Mouse (Mus musculus) CH12.LX (cell line): Measurements from ENCODE around the gene Marc2. TPM values are rescaled to one million over a fixed set of nuclear protein-coding genes. Genes with fewer than 3 reads are reported as not detected.
A peak's percentile ranks its signal among the peaks of the same experiment; 100 is the strongest.

ENCODE experiments used
- DNase-seq: peaks from one replicate; pipeline ENCODE4 v3.0.0-alpha.2; 2013; ENCODE audit errors: extremely low read depth
- H3K27ac ChIP-seq: 2 replicates; pipeline ENCODE4 v1.5.1; 2012; ENCODE audit warnings: low read depth, mild to moderate bottlenecking, control low read depth, moderate library complexity; ENCODE audit not compliant: insufficient read depth
- H3K27me3 ChIP-seq: replicated peaks from 2 replicates; pipeline ENCODE3; 2012; ENCODE audit warnings: inconsistent platforms
- H3K36me3 ChIP-seq, 2 experiments: replicated peaks in 1 of 2; 2 replicates each; pipeline versions ENCODE3 to v1.6.1; 2012; ENCODE audit warnings: inconsistent platforms in 1 of 2, low read length in 1 of 2, mild to moderate bottlenecking in 1 of 2, mixed read lengths in 1 of 2, moderate library complexity in 1 of 2; ENCODE audit not compliant: control insufficient read depth in 1 of 2, insufficient read depth in 1 of 2
- H3K4me1 ChIP-seq, 2 experiments: 2 replicates each; pipeline ENCODE4 v1.6.1; 2012; ENCODE audit warnings: inconsistent platforms in 1 of 2, moderate library complexity in 1 of 2; ENCODE audit not compliant: insufficient read depth in 2 of 2, control insufficient read depth in 1 of 2
- H3K4me2 ChIP-seq: 2 replicates; pipeline ENCODE4 v1.6.1; 2012; ENCODE audit warnings: low read depth, mild to moderate bottlenecking, control low read depth; ENCODE audit not compliant: poor library complexity, insufficient read depth, severe bottlenecking
- H3K4me3 ChIP-seq, 3 experiments: fragments of 150-350 bp in 1 of 3; sonication (generic) in 1 of 3; replicated peaks in 1 of 3; 2 replicates each; pipeline versions ENCODE3 to v1.5.1; 2011 to 2012; ENCODE audit warnings: low read depth in 2 of 3, low read length in 2 of 3, mild to moderate bottlenecking in 2 of 3, moderate library complexity in 2 of 3, control low read depth in 1 of 3, improper control_type of control experiment in 1 of 3, inconsistent platforms in 1 of 3, mixed read lengths in 1 of 3; ENCODE audit not compliant: poor library complexity in 1 of 3
- H3K79me2 ChIP-seq: replicated peaks from 2 replicates; pipeline ENCODE4 v1.6.1; 2012; ENCODE audit warnings: mild to moderate bottlenecking, moderate library complexity; ENCODE audit not compliant: control insufficient read depth, poor library complexity, insufficient read depth, severe bottlenecking; ENCODE audit errors: extremely low read depth
- H3K9ac ChIP-seq: 2 replicates; pipeline ENCODE4 v1.6.1; 2012; ENCODE audit warnings: low read depth, mild to moderate bottlenecking, control low read depth, moderate library complexity; ENCODE audit not compliant: insufficient read depth
- H3K9me3 ChIP-seq: replicated peaks from 2 replicates; pipeline ENCODE3; 2012; ENCODE audit warnings: low read length, inconsistent platforms, mixed read lengths
- BHLHE40 ChIP-seq: IDR thresholded peaks from 2 replicates; pipeline ENCODE4 v1.6.1; 2011; ENCODE audit warnings: mild to moderate bottlenecking, low read depth, low read length, improper control_type of control experiment
- CHD1 ChIP-seq: IDR thresholded peaks from 2 replicates; pipeline ENCODE4 v1.6.1; 2012; ENCODE audit warnings: low read depth, low read length, improper control_type of control experiment, inconsistent platforms
- CHD2 ChIP-seq: IDR thresholded peaks from 2 replicates; pipeline ENCODE4 v1.6.1; 2011; ENCODE audit warnings: low read length, improper control_type of control experiment
- CTCF ChIP-seq, 2 experiments: IDR thresholded peaks in 1 of 2; conservative IDR thresholded peaks in 1 of 2; 2 replicates each; pipeline ENCODE4 v1.5.1; 2011 to 2012; ENCODE audit warnings: low read depth in 2 of 2, low read length in 2 of 2, improper control_type of control experiment in 1 of 2, inconsistent platforms in 1 of 2, mild to moderate bottlenecking in 1 of 2, moderate library complexity in 1 of 2
- E2F4 ChIP-seq: IDR thresholded peaks from 2 replicates; pipeline ENCODE4 v1.6.1; 2011; ENCODE audit warnings: low read depth, low read length, improper control_type of control experiment; ENCODE audit not compliant: insufficient replicate concordance
- ELF1 ChIP-seq: IDR thresholded peaks from 2 replicates; pipeline ENCODE4 v1.6.1; 2014; ENCODE audit warnings: low read depth, mild to moderate bottlenecking, inconsistent platforms, low read length, improper control_type of control experiment
- EP300 ChIP-seq: IDR thresholded peaks from 2 replicates; pipeline ENCODE4 v1.6.1; 2011; ENCODE audit warnings: low read length, improper control_type of control experiment
- ETS1 ChIP-seq: conservative IDR thresholded peaks from 2 replicates; pipeline ENCODE4 v1.6.1; 2012; ENCODE audit warnings: low read depth, mild to moderate bottlenecking, inconsistent platforms, low read length, improper control_type of control experiment, moderate library complexity
- GABPA ChIP-seq: IDR thresholded peaks from 2 replicates; pipeline ENCODE4 v1.6.1; 2012; ENCODE audit warnings: low read depth, low read length, improper control_type of control experiment, inconsistent platforms; ENCODE audit not compliant: insufficient replicate concordance
- HCFC1 ChIP-seq: IDR thresholded peaks from 2 replicates; pipeline ENCODE4 v1.6.1; 2012; ENCODE audit warnings: low read depth, mild to moderate bottlenecking, inconsistent platforms, low read length, improper control_type of control experiment
- IRF4 ChIP-seq: IDR thresholded peaks from 2 replicates; pipeline ENCODE4 v1.6.1; 2014; ENCODE audit warnings: low read depth, mild to moderate bottlenecking, inconsistent platforms, low read length, improper control_type of control experiment
- JUN ChIP-seq: IDR thresholded peaks from 2 replicates; pipeline ENCODE4 v1.6.1; 2011; ENCODE audit warnings: low read depth, mild to moderate bottlenecking, low read length, improper control_type of control experiment, moderate library complexity; ENCODE audit not compliant: insufficient read depth
- JUND ChIP-seq: conservative IDR thresholded peaks from 2 replicates; pipeline ENCODE4 v1.6.1; 2011; ENCODE audit warnings: low read depth, low read length, improper control_type of control experiment
- KAT2A ChIP-seq: IDR thresholded peaks from 2 replicates; pipeline ENCODE4 v1.6.1; 2012; ENCODE audit warnings: low read length, improper control_type of control experiment, inconsistent platforms; ENCODE audit not compliant: insufficient replicate concordance
- MAFK ChIP-seq: IDR thresholded peaks from 2 replicates; pipeline ENCODE4 v1.6.1; 2011; ENCODE audit warnings: low read length, improper control_type of control experiment; ENCODE audit not compliant: insufficient replicate concordance
- MAX ChIP-seq: IDR thresholded peaks from 2 replicates; pipeline ENCODE4 v1.6.1; 2011; ENCODE audit warnings: low read length, improper control_type of control experiment
- MAZ ChIP-seq: IDR thresholded peaks from 2 replicates; pipeline ENCODE4 v1.6.1; 2012; ENCODE audit warnings: low read depth, mild to moderate bottlenecking, inconsistent platforms, low read length, improper control_type of control experiment, moderate library complexity
- MEF2A ChIP-seq: IDR thresholded peaks from 2 replicates; pipeline ENCODE4 v1.6.1; 2014; ENCODE audit warnings: low read depth, mild to moderate bottlenecking, inconsistent platforms, low read length, improper control_type of control experiment, borderline replicate concordance
- MXI1 ChIP-seq: IDR thresholded peaks from 2 replicates; pipeline ENCODE4 v1.6.1; 2011; ENCODE audit warnings: mild to moderate bottlenecking, low read depth, low read length, improper control_type of control experiment
- MYC ChIP-seq: IDR thresholded peaks from 2 replicates; pipeline ENCODE4 v1.6.1; 2011; ENCODE audit warnings: low read depth, mild to moderate bottlenecking, improper control_type of control experiment, low read length
- NELFE ChIP-seq: IDR thresholded peaks from 2 replicates; pipeline ENCODE4 v1.6.1; 2011; ENCODE audit warnings: low read depth, low read length, improper control_type of control experiment
- NRF1 ChIP-seq: IDR thresholded peaks from 2 replicates; pipeline ENCODE4 v1.6.1; 2014; ENCODE audit warnings: low read depth, mild to moderate bottlenecking, inconsistent platforms, low read length, improper control_type of control experiment, moderate library complexity
- PAX5 ChIP-seq: IDR thresholded peaks from 2 replicates; pipeline ENCODE4 v1.6.1; 2012; ENCODE audit warnings: low read length, inconsistent platforms, mixed read lengths
- POLR2A ChIP-seq: IDR thresholded peaks from 2 replicates; pipeline ENCODE4 v1.6.1; 2011; ENCODE audit warnings: low read depth, mild to moderate bottlenecking, improper control_type of control experiment, low read length
- POLR2AphosphoS2 ChIP-seq: IDR thresholded peaks from 2 replicates; pipeline ENCODE4 v1.6.1; 2011; ENCODE audit warnings: low read depth, low read length, improper control_type of control experiment
- RAD21 ChIP-seq: IDR thresholded peaks from 2 replicates; pipeline ENCODE4 v1.6.1; 2011; ENCODE audit warnings: low read depth, mild to moderate bottlenecking, low read length, improper control_type of control experiment, moderate library complexity
- RCOR1 ChIP-seq: conservative IDR thresholded peaks from 2 replicates; pipeline ENCODE4 v1.6.1; 2012; ENCODE audit warnings: low read depth, mild to moderate bottlenecking, inconsistent platforms, low read length, improper control_type of control experiment
- SIN3A ChIP-seq: IDR thresholded peaks from 2 replicates; pipeline ENCODE4 v1.6.1; 2012; ENCODE audit warnings: low read length, improper control_type of control experiment, inconsistent platforms
- SMC3 ChIP-seq: IDR thresholded peaks from 2 replicates; pipeline ENCODE4 v1.6.1; 2011; ENCODE audit warnings: low read depth, low read length, improper control_type of control experiment
- TBP ChIP-seq: conservative IDR thresholded peaks from 2 replicates; pipeline ENCODE4 v1.6.1; 2011; ENCODE audit warnings: low read depth, low read length, improper control_type of control experiment
- TCF12 ChIP-seq: IDR thresholded peaks from 2 replicates; pipeline ENCODE4 v1.6.1; 2014; ENCODE audit warnings: low read depth, mild to moderate bottlenecking, inconsistent platforms, low read length, improper control_type of control experiment
- UBTF ChIP-seq: IDR thresholded peaks from 2 replicates; pipeline ENCODE4 v1.6.1; 2012; ENCODE audit warnings: low read depth, mild to moderate bottlenecking, inconsistent platforms, low read length, improper control_type of control experiment, moderate library complexity
- USF1 ChIP-seq: IDR thresholded peaks from 2 replicates; pipeline ENCODE4 v1.6.1; 2014; ENCODE audit warnings: low read depth, mild to moderate bottlenecking, inconsistent platforms, low read length, improper control_type of control experiment
- USF2 ChIP-seq: conservative IDR thresholded peaks from 2 replicates; pipeline ENCODE4 v1.6.1; 2011; ENCODE audit warnings: low read depth, low read length, improper control_type of control experiment
- ZC3H11A ChIP-seq: IDR thresholded peaks from 2 replicates; pipeline ENCODE4 v1.6.1; 2012; ENCODE audit warnings: low read depth, mild to moderate bottlenecking, inconsistent platforms, low read length, improper control_type of control experiment
- ZKSCAN1 ChIP-seq: IDR thresholded peaks from 2 replicates; pipeline ENCODE4 v1.6.1; 2012; ENCODE audit warnings: low read depth, inconsistent platforms, low read length, improper control_type of control experiment, borderline replicate concordance
- ZMIZ1 ChIP-seq: IDR thresholded peaks from 2 replicates; pipeline ENCODE4 v1.6.1; 2012; ENCODE audit warnings: low read depth, mild to moderate bottlenecking, inconsistent platforms, low read length, improper control_type of control experiment
- ZNF384 ChIP-seq: IDR thresholded peaks from 2 replicates; pipeline ENCODE4 v1.6.1; 2012; ENCODE audit warnings: low read depth, low read length, improper control_type of control experiment, inconsistent platforms
- dilution Hi-C: fragments of 300-500 bp; cut with MboI; formaldehyde crosslinking; loops from 2 replicates; pipeline ENCODE4 v1.14.3; 2020; ENCODE audit warnings: low sequenced_read_pairs; ENCODE audit not compliant: extremely low pct_unique_long_range_greater_than_20kb, extremely low pct_ligation_motif_present
- in situ Hi-C: fragments of 300-500 bp; cut with MboI; formaldehyde crosslinking; loops from 3 replicates; pipeline ENCODE4 v1.14.3; 2019; ENCODE audit warnings: low sequenced_read_pairs, low pct_ligation_motif_present, low pct_unique_long_range_greater_than_20kb, mixed read lengths
- polyA plus RNA-seq: library from polyadenylated mRNA; unstranded; fragments of >175 nt; gene quantifications from 2 replicates; pipeline ENCODE4 v1.2.1, GENCODE M21; 2012; ENCODE audit warnings: low read depth; ENCODE audit not compliant: insufficient read length
- total RNA-seq, 2 experiments: library from RNA; depleted of rRNA; stranded (reverse); fragments of 300-350 nt in 1 of 2; fragments of >200 nt in 1 of 2; gene quantifications; 2 replicates each; pipeline ENCODE4 v1.2.3; 2012 to 2014

The Marc2 gene
- total and polyA plus RNA-seq, 3 experiments = 55.0 to 129 (median 63.5) TPM

DNA sequence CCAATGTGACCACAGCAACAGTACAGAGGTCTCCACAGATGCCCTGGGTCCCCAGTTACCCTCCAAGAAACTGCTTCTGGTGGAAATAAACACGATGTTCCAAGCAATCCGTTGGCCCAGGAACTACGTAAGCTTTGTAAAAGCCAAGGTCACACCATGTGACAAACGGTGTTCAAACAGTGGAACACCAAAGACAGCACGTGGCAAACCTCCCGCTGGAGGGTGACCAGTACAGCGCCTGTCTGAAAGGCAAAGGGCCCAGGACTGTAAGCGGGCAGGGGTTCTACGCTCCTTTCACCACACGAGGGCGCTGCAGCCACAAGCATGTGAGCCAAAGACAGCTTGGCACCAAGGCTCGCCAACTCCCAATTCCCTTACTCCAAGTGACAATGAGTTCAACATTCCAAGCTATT, 21.8 kb downstream of the Marc2 start:
- TF ChIP-seq CHD1 (no peak), CHD2 (no peak), RCOR1 (no peak), SIN3A (peak; percentile 89), ZMIZ1 (no peak), SMC3 (peak; percentile 76), E2F4 (0 out of 2 replicates have a peak, but pooled peaks have one; percentile 17), USF2 (peak; percentile 41), ZC3H11A (no peak), JUN (no peak), TCF12 (0 out of 2 replicates have a peak, but pooled peaks have one; percentile 20), KAT2A (no peak), MAX (peak; percentile 99), EP300 (no peak), CTCF (conservative IDR thresholded peaks at IDR 0.05 in 1 of 2, IDR thresholded peaks at IDR 0.05 in 1 of 2; ENCODE audit: low read depth in 2 of 2, low read length in 2 of 2) (peak; percentile 76 to 94), TBP (no peak), ZKSCAN1 (no peak), BHLHE40 (peak; percentile 93), RAD21 (peak; percentile 86), UBTF (no peak), MAFK (no peak), ZNF384 (no peak), ETS1 (no peak), NELFE (peak; percentile 63; the same call in 1 of the 2 replicates), MEF2A (no peak; the same call in 1 of the 2 replicates), JUND (no peak), MAZ (no peak), GABPA (no peak), PAX5 (no peak), ELF1 (no peak), USF1 (peak; percentile 60), MXI1 (peak; percentile 94), MYC (peak; percentile 98), POLR2A (no peak), NRF1 (peak; percentile 24; the same call in 1 of the 2 replicates), IRF4 (peak; percentile 44; the same call in 1 of the 2 replicates), POLR2AphosphoS2 (no peak), HCFC1 (peak; percentile 27; the same call in 1 of the 2 replicates)
- in situ Hi-C loops = no loop called here
- Histone ChIP-seq H3K4me2 (peak overlapping the region; percentile 97), H3K4me1 (peaks cover 6 to 15% of the 10 kb centered on the region in 2 experiments), H3K9ac (no peak overlapping the region), H3K36me3 (peaks cover 10 to 54% of the 10 kb centered on the region in 2 experiments), H3K9me3 (no peaks in the 10 kb centered on the region), H3K79me2 (no peaks in the 10 kb centered on the region), H3K27me3 (no peaks in the 10 kb centered on the region), H3K4me3 (peak overlapping the region in 1 of 3 experiments; percentile 34), H3K27ac (no peak overlapping the region)
- dilution Hi-C loops = no loop called here
- DNase-seq = peak; percentile 92
